Mouse (Mus musculus): Measurements from ENCODE around the gene Rab37.

Rab37 gene

DNA sequence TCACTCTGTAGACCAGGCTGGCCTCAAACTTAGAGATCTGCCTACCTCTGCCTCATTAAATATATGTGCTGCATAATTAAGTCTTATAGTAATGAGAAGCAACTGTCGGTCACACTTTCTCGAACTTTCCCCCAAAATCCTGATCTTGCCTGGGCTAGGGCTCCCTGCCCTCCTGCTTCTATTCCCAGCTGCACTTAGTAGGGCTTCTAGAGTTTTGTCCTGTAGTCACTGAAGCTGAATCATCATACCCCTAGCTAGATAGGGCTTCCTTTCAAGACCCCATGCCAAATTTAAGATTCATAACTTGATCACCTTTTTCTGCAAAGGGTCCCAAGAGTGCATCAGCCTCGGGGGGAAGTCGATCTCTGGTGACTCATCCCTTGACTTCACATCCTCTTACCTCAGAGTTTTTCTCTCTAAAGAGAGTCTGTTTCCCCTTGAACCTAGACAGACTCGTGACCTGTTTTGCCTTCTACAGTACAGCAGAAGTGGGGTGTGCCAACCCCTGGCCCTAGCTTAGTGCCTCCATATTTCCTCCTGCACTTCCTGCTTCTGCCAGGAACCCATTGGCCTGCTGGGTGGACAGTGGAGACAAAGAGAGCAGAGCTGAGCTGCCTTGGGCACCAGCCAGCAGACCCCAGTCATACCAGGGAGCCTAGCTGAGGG lies 47.5 kb downstream of the Rab37 start:
- no peak for DNase-seq

DNA sequence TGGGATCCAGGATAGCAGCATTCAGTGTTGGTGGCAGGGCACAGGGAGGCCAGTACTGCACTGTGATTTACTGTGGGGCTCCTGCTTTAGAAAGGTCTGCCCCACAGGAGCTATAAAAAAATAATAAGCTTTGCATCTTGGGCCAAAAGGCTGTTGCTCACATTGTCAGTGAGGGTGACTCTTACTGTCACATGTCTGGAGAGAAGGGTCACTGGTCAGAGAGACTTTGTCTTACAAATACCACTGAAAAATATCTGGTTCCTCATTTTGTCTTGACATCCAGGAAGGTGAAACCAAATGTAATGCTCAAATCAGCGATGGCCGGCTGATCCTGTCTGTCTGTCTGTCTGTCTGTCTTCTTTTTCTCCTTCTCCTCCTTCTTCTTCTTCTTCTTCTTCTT lies 50.7 kb downstream of the Rab37 start:
- DNase-seq, result no peak

DNA sequence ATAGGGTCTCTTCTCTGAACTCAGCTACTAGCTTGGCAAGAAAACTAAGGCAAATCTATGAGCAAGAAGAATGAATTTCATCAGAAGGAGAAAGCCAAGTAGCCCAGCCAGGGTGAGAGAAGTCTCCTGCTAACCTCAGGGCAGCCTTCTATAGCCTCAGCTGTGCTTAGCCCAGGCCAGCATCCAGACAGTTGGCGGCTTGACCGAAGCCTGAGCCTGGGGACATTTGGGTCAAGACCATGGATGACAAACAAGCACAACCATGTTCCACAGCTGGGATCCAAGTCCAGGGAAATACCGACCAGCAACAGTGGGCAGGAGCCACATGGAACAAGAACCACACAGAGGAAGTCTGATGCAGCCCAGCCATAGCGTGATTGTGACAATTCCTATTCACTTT lies 56.6 kb downstream of the Rab37 start:
- DNase-seq, result no peak

DNA sequence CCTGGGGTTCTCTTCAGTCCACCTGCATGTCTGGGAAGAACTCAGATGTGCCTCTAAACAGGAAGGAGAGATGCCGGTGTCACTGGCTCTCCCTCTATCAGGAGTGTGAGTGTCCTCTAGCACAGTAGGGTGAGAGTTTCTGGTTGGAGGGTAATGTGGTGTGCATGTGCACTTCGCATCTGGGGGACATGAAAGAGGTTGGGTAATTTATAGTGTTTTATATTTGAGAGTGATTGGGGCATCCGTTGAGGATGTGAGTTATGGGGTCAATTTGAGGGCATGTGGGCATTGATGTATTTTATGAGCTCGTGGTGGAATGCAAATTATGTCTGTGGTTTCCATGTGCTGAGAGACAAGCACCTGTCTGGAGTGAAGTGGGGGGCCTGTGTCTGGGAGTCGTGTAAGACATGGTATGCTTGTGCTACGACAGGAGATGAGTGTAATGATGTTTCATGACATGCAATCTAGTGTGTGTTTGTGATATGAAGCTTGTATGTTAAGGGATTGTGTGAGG lies 59.6 kb downstream of the Rab37 start:
- DNase-seq, result no peak

DNA sequence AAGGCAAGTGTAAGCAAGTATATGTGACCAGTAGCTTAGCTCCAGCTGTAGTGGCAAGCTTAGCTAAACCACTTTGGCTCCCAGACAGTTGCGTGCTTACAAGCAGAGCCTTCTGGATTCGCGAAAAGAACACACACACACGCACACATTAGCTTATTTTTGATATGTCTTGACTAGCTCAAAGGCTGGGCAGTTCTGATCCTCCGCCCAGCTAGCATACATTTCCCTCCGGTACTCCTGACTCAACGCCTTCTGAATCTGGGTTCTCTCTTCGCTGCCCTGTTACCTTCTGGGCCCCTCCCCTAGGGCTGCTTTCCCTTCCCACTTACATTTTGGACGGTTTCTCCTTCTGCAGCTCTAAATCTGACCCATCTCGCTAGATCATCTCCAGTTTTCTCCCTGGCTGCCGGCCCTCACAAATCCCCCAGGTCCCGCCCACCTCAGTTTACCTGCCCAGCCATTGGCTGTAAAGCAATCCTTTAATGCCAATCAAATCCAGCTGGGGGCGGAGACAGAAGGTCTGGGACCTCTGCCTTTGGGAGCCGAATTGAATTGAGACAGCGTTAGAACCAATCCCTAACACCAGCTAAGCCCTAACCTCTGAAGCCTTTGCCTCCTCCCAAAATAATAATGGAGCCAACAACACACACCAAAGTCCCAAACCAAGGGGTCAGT lies 60.7 kb downstream of the Rab37 start:
- DNase-seq, result peak; percentile 64 to 65

DNA sequence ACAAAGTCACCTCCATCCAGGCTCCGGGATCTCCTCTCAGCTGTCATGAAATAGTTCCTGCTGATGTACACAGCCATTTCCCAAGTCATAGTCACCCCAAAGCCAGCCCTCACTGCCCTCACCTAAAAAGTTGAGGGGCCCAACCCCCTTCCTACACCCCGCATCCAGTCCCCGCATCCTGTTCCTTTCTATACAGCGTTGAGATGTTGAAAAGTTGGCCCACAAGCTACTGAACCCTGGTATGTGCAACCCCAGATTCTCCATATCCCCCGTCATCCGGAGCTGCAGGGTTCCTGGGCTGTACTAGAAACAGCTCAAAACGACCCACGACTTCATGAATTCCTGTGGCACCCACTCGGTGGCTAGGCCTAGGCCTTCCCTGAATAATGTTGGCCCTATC lies 61.9 kb downstream of the Rab37 start:
- no peak for DNase-seq

DNA sequence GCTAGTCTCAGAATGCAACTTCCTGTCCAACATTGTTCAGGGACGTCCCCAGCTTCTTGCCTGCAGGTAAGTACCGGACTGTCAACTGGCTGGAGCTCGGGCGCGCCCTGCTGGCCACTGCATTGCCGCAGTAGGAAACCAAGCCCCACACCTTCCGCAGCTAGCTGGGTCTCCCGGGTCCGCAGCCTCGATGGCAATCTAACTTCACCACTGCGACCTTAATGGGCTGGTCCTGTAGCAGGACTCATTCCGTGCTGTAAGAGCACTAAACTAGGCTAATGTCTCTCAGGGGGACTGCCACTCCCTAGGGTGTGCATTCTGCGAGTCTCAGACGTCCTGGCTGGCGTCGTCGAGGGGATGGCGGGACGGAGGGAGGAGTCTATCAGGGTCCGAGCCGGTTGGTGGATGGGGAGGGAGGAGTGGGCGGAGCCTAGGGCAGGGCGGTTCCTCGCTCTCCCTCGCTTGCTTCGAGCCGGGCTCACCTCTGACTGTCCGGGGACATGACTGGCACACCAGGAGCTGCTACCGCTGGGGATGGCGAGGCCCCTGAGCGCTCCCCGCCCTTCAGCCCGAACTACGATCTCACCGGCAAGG lies 62.6 kb downstream of the Rab37 start:
- peak; percentile 82 to 85 for DNase-seq

DNA sequence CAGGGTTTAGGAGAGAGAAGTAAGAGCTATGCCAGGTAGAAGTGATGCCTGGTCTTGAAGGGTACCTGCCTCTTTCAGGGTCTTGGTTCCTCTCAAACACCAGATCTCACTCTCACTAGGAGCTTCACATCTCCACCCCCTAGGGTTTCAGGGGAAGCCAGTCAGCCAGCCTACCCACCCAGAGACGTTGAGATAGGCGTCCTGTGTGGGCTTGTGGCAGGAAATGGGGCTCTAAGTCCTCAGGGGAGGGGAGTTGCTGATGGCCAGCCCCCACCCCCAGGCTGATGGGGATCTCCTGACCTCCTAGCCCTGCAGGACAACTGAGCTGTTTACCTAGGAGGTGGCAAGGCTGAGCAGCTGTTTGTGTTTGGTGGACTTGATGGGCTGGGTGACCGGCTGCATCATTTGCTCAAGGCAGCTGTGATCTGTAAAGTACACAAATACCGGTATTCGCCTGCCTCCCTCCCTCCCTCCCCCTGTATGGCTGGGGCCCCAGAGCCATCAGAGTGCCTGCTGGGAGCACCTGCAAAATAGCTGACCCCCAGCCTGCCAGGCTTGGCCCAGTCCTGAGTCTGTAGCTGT lies 63.9 kb downstream of the Rab37 start:
- DNase-seq, result no peak

DNA sequence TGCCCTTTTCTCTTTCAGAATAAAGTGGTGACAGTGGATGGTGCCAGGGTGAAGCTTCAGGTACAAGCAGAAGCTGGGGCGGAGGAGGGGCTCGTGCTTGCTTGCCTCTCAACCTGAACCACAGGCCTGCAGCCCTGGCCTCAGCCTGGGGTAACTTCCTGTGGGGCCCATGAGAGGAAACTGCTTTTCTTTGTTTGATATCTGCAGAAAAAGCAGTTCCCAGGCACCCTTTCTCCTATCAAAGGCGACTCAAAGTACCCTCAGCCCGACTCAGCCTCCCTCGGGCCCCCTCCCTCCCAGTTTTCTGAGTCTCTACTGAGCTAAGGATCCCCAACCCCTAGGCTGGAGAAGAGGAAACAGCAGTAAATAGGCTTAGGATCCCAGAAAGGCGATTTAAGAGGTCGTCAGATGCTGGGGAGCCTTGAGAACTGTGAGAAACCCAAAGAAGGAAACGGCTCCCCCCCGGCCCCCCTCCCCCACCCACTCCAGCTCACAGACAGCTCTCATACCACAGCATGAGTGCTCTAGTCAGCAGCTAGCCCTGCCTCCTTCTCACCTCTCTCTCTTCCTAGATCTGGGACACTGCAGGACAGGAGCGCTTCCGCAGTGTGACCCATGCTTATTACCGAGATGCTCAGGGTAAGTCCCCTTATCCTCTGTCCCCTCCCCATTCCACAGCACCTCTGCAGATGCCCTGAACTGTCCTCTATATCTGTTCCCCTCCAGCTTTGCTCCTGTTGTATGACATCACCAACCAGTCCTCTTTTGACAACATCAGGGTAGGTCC lies 66.9 kb downstream of the Rab37 start:
- no peak for DNase-seq

DNA sequence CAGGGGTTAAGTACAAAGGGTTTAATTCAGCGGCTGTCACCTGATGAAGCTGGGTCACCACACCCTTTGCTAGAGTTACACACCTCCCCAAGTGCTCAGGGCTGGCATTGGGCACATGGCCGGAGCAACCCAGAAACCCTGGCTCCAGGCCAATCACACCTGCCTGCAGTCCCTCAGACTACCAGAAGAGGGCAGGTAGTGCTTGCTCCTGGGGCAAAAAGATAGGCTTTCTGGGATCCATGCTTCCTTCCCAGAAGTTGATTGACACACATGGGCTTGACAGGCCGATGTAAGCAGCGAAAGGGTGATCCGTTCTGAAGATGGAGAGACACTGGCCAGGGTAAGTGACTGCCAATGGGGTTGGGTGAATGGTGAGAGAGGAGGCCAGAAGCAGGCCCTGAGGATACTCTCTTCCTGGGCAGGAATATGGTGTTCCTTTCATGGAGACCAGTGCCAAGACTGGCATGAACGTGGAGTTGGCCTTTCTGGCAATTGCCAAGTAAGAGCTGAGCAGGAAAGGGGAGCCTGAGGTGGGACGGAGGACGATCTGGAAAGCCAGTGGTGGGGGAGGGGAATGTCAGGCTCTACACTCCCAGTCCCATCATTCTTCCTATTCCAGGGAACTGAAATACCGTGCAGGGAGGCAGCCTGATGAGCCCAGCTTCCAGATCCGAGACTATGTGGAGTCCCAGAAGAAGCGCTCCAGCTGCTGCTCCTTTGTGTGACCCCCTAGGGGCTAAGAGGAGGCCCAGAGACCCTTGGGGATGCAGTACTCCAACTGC lies 69.0 kb downstream of the Rab37 start:
- peak; percentile 90 to 94 for DNase-seq

DNA sequence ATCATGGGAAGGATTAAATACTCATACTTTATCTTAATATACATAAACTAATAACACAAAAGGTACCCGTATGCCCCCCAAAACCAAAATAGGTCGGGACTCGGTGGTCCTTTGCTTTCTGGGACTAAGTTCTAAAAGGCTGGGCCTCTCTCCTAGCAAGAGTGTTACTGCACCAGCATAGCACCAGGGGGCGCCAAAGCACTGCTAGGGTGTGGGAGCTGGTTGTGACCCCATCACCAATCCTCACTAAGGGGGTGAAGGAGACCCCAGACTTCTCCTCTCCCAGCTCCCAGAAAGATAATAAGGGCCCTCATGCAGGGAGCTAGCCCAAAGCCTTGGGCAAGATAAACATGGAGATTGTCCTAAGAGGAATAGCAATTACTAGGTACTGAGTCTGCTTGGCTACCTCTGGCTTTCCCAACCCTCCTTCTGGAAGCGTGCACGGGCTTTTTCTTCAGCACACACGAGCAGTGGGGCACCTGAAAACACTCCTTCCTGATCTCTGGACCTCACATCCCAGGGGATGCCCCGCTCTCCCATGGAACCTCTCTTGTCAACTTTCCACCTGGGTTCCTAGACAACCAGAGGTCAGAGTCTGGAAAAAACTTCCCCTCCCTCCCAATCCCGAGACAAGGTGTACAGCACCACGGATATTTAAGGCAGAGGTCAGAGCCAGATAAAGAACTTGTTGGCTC lies 69.8 kb downstream of the Rab37 start:
- peak; percentile 73 to 80 for DNase-seq

DNA sequence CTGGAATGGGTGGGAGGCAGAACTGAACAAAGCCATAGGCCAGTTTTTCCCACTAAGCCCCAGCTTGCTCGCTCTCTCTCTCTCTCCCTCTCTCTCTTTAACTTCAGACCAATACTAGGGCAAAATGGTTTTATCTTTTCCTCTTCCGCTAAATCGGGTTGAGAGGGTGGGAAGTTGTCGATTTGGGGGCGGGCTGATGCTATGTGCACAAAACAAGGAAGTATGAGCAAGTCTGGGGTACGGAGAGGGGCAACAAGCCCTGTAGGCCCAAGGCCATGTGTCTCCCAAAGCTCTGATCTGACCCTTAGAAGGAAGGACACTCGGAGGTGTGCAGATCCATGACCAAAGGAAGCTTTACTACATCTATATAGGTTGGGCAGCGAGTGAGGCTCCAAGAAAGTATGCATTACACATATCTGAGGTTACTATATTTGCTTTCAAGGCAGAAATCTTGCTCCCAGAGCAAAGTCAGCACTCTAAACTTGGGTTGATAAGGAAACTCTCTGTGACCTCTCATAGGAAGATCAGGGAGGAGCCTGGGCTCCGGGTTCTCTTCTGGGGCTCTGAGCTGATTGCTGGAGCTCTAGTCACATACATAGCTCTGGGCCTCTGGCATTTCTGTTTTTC lies 70.5 kb downstream of the Rab37 start:
- DNase-seq, result no peak

DNA sequence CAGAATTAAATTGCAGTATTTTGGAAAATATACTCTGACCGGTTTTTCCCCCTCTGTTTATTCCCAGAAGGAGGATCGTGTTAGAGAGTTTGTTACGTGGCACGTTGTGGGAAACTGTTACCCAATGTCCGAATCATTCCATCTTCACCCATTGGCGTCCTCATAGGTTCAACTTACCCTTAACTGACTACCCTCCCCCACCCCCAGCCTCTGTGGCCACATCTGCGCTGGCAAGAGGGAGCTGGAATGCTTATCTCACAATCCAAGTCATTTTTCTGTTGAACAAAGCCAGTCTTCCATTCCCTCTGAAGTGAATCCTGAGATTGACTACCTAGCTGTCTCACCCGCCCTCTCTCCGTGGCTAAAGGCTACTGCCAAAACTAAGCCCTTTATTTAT lies 71.0 kb downstream of the Rab37 start:
- no peak for DNase-seq

DNA sequence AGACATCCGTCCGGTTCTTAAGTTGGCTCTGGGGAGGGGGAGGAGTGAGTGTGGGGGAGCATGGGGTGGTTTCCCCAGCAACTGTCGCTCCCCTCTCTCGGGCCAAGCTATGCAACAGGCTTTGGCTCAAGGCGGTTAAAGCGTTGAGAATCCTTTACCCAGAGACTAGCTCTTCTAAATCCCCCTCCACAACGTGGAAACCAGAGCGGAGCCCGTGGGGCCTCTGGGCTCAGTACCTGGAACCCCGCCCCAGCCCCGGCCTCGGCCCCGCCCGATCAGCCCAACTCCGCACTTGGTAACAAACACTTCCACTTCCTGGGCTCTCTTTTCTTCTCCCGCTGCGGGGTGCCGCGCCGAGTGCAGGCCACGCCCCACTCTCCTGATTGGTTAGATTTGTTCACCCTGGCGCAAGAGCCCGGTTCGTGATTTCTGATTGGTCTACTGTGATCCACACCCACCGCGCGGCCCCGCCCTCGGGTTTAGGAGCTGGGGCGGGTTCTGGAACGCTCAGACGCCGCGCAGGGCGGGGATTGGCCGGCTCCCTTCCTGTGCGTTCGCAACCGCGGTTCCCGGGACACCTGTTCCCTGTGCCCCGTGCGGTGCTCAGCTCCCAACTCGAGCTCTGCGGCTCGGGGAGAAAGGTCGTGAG lies 71.7 kb downstream of the Rab37 start, which contains the start of gene Slc9a3r1:
TSS of gene Slc9a3r1 (plus strand) at position 510 of the 649 bp plus-strand sequence.
- DNase-seq, result peak; percentile 99

DNA sequence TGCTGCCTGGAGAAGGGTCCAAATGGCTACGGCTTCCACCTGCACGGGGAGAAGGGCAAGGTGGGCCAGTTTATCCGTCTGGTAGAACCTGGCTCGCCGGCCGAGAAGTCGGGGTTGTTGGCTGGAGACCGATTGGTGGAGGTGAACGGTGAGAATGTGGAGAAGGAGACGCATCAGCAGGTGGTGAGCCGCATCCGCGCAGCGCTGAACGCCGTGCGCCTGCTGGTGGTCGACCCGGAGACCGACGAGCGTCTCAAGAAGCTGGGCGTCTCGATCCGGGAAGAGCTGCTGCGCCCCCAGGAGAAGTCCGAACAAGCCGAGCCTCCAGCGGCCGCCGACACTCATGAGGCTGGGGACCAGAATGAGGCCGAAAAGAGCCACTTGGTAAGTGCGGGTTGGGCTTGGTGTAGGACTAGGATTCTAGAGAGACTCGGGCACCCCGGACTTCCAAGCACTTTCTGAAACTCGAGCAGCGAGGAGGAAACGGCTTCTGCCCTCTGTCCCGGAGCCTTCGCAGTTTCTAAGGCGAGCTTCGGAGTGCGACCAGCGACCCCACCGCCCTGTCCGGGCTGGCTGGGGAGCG lies 72.4 kb downstream of the Rab37 start:
- no peak for DNase-seq

DNA sequence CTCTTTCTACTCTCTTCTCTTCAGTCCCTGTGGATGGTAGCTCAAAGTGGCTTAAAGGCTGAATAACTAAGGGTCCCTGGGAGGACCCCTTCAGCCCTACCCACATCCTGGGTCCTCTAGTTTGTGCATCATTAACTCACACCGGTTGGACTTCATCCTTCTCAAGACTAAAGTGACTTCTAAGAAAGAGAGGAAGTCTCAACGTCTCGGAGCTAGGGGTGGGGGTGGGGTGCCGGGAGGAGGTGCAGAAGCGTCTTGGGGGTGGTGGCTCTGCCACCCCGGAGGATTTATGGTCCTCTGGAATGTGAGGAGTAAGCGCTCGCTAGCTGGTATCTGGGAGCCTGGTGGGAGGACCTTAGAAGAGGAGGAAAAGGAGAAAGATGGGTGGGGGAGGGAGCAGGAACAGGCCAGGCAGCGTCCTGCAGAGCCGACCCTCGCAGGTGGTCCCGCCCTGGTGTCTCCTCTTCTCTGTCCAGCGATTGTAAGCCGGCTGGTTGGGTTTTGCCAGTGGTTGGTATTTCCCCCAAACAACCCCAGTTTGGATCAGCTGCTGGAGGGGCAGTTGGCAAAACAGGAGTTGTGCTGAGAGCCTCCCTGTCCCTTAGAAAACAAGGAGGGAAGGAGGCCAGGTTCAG lies 73.2 kb downstream of the Rab37 start:
- no peak for DNase-seq

DNA sequence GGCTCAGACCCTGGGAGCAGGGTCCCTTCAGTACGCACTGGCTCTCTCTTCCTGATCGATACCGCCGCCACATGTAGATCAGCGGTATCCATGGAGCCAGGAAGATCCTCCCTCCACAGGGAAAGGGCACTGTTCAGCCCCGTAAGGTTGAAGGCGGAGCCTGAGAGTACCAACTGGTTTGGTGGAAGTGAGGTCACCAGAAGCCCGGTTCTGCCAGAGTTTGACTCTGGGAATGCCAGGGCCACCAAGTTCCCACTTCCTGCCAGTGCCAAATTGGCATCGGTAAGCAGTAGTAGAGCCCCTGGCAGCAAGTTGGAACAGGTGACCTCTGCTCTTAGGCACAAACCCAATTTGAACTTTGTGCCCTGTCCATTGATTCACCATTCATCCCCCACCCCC lies 73.7 kb downstream of the Rab37 start:
- peak; percentile 76 to 87 for DNase-seq

DNA sequence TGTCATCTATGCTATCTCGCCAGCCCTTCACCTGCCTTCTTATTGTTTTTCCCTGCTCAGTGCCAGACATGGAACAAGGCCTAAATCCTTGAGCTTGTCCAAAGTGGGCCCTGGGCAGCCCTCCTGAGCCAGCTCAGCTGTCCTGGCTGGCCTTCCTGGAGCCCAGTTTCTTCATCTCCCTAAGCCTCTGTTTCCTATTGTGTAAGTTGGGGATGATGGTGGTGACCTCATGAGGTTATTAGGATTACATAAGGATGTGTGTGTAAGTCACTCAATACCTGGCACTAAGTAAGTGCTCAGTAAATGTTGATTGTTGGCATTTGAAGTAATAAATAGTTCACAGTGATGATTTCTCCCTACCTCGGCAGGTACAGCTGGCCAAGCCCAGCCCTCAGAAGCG lies 75.5 kb downstream of the Rab37 start:
- DNase-seq, result no peak

DNA sequence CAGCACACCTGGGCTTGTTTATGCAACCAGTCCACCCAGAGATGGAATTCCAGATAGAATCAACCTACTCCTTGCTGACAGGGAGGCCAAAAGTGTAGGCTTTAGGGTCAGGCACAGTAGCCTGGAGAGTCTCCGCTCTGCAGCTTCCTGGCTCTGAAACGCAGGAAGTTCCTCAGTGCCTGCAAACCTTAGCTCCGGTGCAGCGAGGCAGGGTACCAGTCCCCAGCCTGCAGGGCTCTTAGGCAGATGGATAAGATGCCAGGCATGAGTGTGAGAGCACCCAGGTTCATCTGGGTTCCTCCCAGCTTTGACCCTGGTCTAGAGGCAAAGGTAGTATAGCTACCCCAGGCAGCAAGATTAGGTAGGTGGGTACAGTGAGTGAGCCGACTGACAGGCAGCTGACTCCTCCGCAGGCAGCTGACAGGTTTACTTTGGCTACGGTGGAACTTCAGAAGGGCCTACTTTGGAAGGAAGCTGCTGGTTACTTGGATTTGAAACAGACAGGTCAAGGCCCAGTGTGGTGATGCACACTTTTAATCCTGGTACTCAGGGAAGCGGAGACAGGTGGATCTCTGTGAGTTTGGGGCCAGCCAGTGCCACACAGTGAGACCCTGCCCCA lies 76.5 kb downstream of the Rab37 start:
- no peak for DNase-seq

Measured in lung, adult 18-20 months (tissue).